ENCODE assay signal across 11 mouse cellular contexts in the genomic region with DNA sequence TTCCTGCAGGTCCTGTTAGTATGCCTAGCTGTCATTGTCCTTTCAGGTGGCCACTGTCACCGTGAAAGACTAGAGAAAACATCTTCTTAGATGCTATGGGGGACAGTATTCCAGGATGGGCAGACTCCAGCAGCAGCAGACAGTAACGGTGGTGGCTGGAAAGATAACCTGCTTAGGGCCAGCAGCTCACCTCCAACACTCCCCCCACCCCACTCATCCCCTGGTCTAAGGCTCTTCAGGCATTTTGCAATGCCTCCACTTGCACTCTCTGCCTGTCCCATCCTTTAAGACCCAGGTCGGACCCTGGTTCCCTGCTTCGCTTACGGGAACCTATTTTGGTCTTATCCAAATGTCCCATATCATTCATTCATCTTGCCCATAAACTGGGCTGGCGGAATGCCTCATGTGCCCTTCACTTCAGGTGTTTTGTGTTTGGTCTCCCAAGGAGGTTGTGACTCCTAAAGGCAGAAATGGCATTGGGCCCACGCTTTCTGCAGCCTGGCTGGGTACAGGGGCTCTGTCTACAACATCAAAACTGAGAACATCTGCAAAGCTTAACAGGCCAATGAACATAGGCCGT. TPM values are rescaled to one million over a fixed set of nuclear protein-coding genes. Genes with fewer than 3 reads are reported as not detected.
DNase-seq lines count a peak whose midpoint lies in the region; ATAC-seq and TF ChIP-seq lines count a peak whose summit lies in the region.
"Had no signal": no experiment of that assay in that cellular context is flagged by ENCODE, and none has a peak within 500 bp of the region (broad histone marks: within the 10 kb centered on the region; RNA-seq: fewer than 3 reads in every experiment).

No protein-coding gene starts in this region.

- no peaks in the 10 kb centered on the region for H3K9me3 ChIP-seq in MEL (replicated peaks; ENCODE audit: insufficient read depth, low read length)
- no peaks in the 10 kb centered on the region for H3K9me3 ChIP-seq in forebrain, embryonic 16.5 days (ENCODE audit: control insufficient read depth, low read length)
- H3K9me3 ChIP-seq in liver, embryonic 12.5 days (replicated peaks) = no peaks in the 10 kb centered on the region

- H3K27ac ChIP-seq in gastrocnemius, adult 2 months = peak overlapping the region; percentile 100
- no peak overlapping the region for H3K27ac ChIP-seq in MEL (ENCODE audit: control insufficient read depth, low read depth, low read length)
- H3K27ac ChIP-seq in forebrain, embryonic 16.5 days (ENCODE audit: low read length) = peak overlapping the region; percentile 99
- H3K27ac ChIP-seq in liver, embryonic 12.5 days = no peak overlapping the region

- 59% methylated on average over 8 of the region's 8 CpGs for WGBS in forebrain, embryonic 16.5 days
- WGBS in liver, embryonic 12.5 days (ENCODE audit: insufficient replicate concordance) = 48% methylated on average over 8 of the region's 8 CpGs

- peaks cover 50 to 68% of the 10 kb centered on the region in 2 experiments for H3K27me3 ChIP-seq in MEL (ENCODE audit: control insufficient read depth in 1 of 2, insufficient read depth in 2 of 2, low read length in 2 of 2)
- H3K27me3 ChIP-seq in forebrain, embryonic 16.5 days (replicated peaks; ENCODE audit: control insufficient read depth, insufficient read depth, low read length) = no peaks in the 10 kb centered on the region
- peaks cover 100% of the 10 kb centered on the region for H3K27me3 ChIP-seq in liver, embryonic 12.5 days (replicated peaks)

- intact Hi-C loops in gastrocnemius, adult 2 months (cut with DNase I) = loop anchor here (2.0 kb wide), 1 partner anchor 47 kb away; no protein-coding TSS in a partner anchor

- H3K9ac ChIP-seq in MEL (ENCODE audit: control insufficient read depth, low read depth, low read length, poor library complexity, severe bottlenecking) = no peak overlapping the region
- peak overlapping the region; percentile 83 for H3K9ac ChIP-seq in forebrain, embryonic 16.5 days (replicated peaks; ENCODE audit: low read depth, low read length)
- no peak overlapping the region for H3K9ac ChIP-seq in liver, embryonic 12.5 days

- TF ChIP-seq CTCF in gastrocnemius, adult 2 months (IDR thresholded peaks at IDR 0.05) = no peak
- no peak for TF ChIP-seq CTCF in MEL (IDR thresholded peaks at IDR 0.05 in 2 of 3, conservative IDR thresholded peaks at IDR 0.05 in 1 of 3; ENCODE audit: control insufficient read depth in 1 of 3, insufficient read depth in 1 of 3, low read depth in 2 of 3, low read length in 3 of 3, poor library complexity in 1 of 3, severe bottlenecking in 1 of 3)

- no peak for TF ChIP-seq RAD21 in MEL (IDR thresholded peaks at IDR 0.05; ENCODE audit: low read depth, low read length)

- no peak for TF ChIP-seq EP300 in MEL (IDR thresholded peaks at IDR 0.05; ENCODE audit: low read depth in 1 of 2, low read length in 2 of 2)

- peak overlapping the region; percentile 77 for H3K4me3 ChIP-seq in gastrocnemius, adult 2 months
- no peak overlapping the region for H3K4me3 ChIP-seq in MEL (ENCODE audit: control insufficient read depth in 1 of 2, insufficient read depth in 1 of 2, low read depth in 2 of 2, low read length in 2 of 2)
- H3K4me3 ChIP-seq in forebrain, embryonic 16.5 days (replicated peaks; ENCODE audit: low read length) = peak overlapping the region; percentile 66
- H3K4me3 ChIP-seq in liver, embryonic 12.5 days = no peak overlapping the region

- H3K4me1 ChIP-seq in MEL (ENCODE audit: control insufficient read depth in 1 of 2, insufficient read depth in 2 of 2, low read length in 2 of 2) = peaks cover 0 to 2% of the 10 kb centered on the region in 2 experiments; a peak in 1 of 4 replicates
- H3K4me1 ChIP-seq in forebrain, embryonic 16.5 days (replicated peaks; ENCODE audit: control insufficient read depth, insufficient read depth, low read length) = peaks cover 72% of the 10 kb centered on the region
- peaks cover 28% of the 10 kb centered on the region for H3K4me1 ChIP-seq in liver, embryonic 12.5 days

- peak overlapping the region; percentile 93 for H3K4me2 ChIP-seq in forebrain, embryonic 16.5 days (ENCODE audit: low read length)
- 0 out of 2 replicates have a peak overlapping the region, but pooled peaks have one; percentile 59 for H3K4me2 ChIP-seq in liver, embryonic 12.5 days

- no peaks in the 10 kb centered on the region for H3K36me3 ChIP-seq in MEL (ENCODE audit: control insufficient read depth in 1 of 2, insufficient read depth in 2 of 2, low read length in 2 of 2)
- H3K36me3 ChIP-seq in forebrain, embryonic 16.5 days (ENCODE audit: control insufficient read depth, insufficient read depth) = no peaks in the 10 kb centered on the region
- H3K36me3 ChIP-seq in liver, embryonic 12.5 days = no peaks in the 10 kb centered on the region

- no peaks in the 10 kb centered on the region; the same call in 1 of the 2 replicates for H3K79me2 ChIP-seq in MEL (ENCODE audit: control insufficient read depth, insufficient read depth, low read length, poor library complexity)

- no peak for ATAC-seq in forebrain, embryonic 16.5 days
- no peak for ATAC-seq in liver, embryonic 12.5 days
- no peak for ATAC-seq in megakaryocyte-erythroid progenitor cell, adult 5-6 weeks (replicated peaks; ENCODE audit: low FRiP score, low TSS enrichment, poor library complexity, severe bottlenecking)

- TF ChIP-seq POLR2A in MEL (IDR thresholded peaks at IDR 0.05; ENCODE audit: control insufficient read depth in 1 of 2, insufficient read depth in 1 of 2, low read depth in 1 of 2, low read length in 2 of 2, poor library complexity in 1 of 2) = no peak

- peak; percentile 52 for DNase-seq in gastrocnemius, adult 2 months
- no peak for DNase-seq in gastrocnemius, postnatal 10 days
- peak; percentile 11 for DNase-seq in MEL (ENCODE audit: low read depth, low spot score)
- no peak for DNase-seq in B cell, adult 2 months
- DNase-seq in thymus, postnatal 0 days (ENCODE audit: low spot score) = no peak

TF ChIP-seq in MEL, 35 proteins besides CTCF, POLR2A, EP300 and RAD21 (continues in another document):
- no peak for TF ChIP-seq BHLHE40 (IDR thresholded peaks at IDR 0.05; ENCODE audit: borderline replicate concordance, low read depth, low read length)
- no peak for TF ChIP-seq MEF2A (IDR thresholded peaks at IDR 0.05; ENCODE audit: extremely low read depth, insufficient replicate concordance, low read depth, low read length, poor library complexity, severe bottlenecking)
- no peak for TF ChIP-seq RCOR1 (IDR thresholded peaks at IDR 0.05; ENCODE audit: low read depth, low read length)
- no peak for TF ChIP-seq ZNF384 (IDR thresholded peaks at IDR 0.05; ENCODE audit: low read depth, low read length)
- no peak for TF ChIP-seq TBP (IDR thresholded peaks at IDR 0.05; ENCODE audit: low read depth, low read length)

RNA-seq across cellular contexts. Expression of gene Chpf2, which starts 17.0 kb away (rescaled TPM):
- 10 to 100 TPM in 1 of 2 experiments, 1 to 10 TPM in 1; 6.4 to 10.1 TPM for total RNA-seq in gastrocnemius, adult 2 months (2021)
- total RNA-seq in gastrocnemius, postnatal 10 days (2021) = 10 to 100 TPM; 19.6 to 29.4 TPM
- total RNA-seq in MEL (2012; rRNA removed) = 37.1 and 37.9 TPM in 2 replicates
- 10 to 100 TPM in 1 of 2 experiments, not detected in 1; 39.7 TPM for polyA plus RNA-seq in MEL (2012; ENCODE audit: insufficient read depth in 1 of 2, insufficient read length in 2 of 2, low read depth in 1 of 2, low replicate concordance in 2 of 2, missing spikeins in 1 of 2)
- 20.5 and 20.8 TPM in 2 replicates for polyA plus RNA-seq in forebrain, embryonic 16.5 days (2015; fragmentation: Nextera tagmentation; extraction: Ambion mirVana)
- 16.6 and 17.6 TPM in 2 replicates for polyA plus RNA-seq in liver, embryonic 12.5 days (2016; fragmentation: Nextera tagmentation; extraction: Ambion mirVana)
- polyA plus RNA-seq in thymus, postnatal 0 days (2015; fragmentation: Nextera tagmentation; extraction: Ambion mirVana) = 16.8 and 18.5 TPM in 2 replicates
- 12.0 and 14.7 TPM in 2 replicates for total RNA-seq in megakaryocyte-erythroid progenitor cell, adult 5-6 weeks (2014; fragmentation: Nextera tagmentation)
- total RNA-seq in megakaryocyte-erythroid progenitor cell, adult 5-6 weeks (2017) = 14.5 and 22.5 TPM in 2 replicates

RNA-seq across cellular contexts. Expression of gene Smarcd3, which starts 20.7 kb away (rescaled TPM):
- 100 to 1,000 TPM; 172 to 203 TPM for total RNA-seq in gastrocnemius, adult 2 months (2021)
- total RNA-seq in gastrocnemius, postnatal 10 days (2021) = 100 to 1,000 TPM; 122 to 132 TPM
- total RNA-seq in MEL (2012; rRNA removed) = 2.1 and 2.7 TPM in 2 replicates
- 10 to 100 TPM in 1 of 2 experiments, not detected in 1; 16.5 TPM for polyA plus RNA-seq in MEL (2012; ENCODE audit: insufficient read depth in 1 of 2, insufficient read length in 2 of 2, low read depth in 1 of 2, low replicate concordance in 2 of 2, missing spikeins in 1 of 2)
- polyA plus RNA-seq in forebrain, embryonic 16.5 days (2015; fragmentation: Nextera tagmentation; extraction: Ambion mirVana) = 156 and 181 TPM in 2 replicates
- 5.8 and 8.3 TPM in 2 replicates for polyA plus RNA-seq in liver, embryonic 12.5 days (2016; fragmentation: Nextera tagmentation; extraction: Ambion mirVana)
- 2.0 and 2.5 TPM in 2 replicates for polyA plus RNA-seq in thymus, postnatal 0 days (2015; fragmentation: Nextera tagmentation; extraction: Ambion mirVana)
- total RNA-seq in megakaryocyte-erythroid progenitor cell, adult 5-6 weeks (2014; fragmentation: Nextera tagmentation) = not detected in 2 replicates
- not detected in 2 replicates for total RNA-seq in megakaryocyte-erythroid progenitor cell, adult 5-6 weeks (2017)

RNA-seq across cellular contexts. Expression of gene Abcf2, which starts 26.3 kb away (rescaled TPM):
- 100 to 1,000 TPM; 105 to 117 TPM for total RNA-seq in gastrocnemius, adult 2 months (2021)
- 10 to 100 TPM; 66.4 to 74.0 TPM for total RNA-seq in gastrocnemius, postnatal 10 days (2021)
- total RNA-seq in MEL (2012; rRNA removed) = 228 and 257 TPM in 2 replicates
- 100 to 1,000 TPM in 1 of 2 experiments, not detected in 1; 244 TPM for polyA plus RNA-seq in MEL (2012; ENCODE audit: insufficient read depth in 1 of 2, insufficient read length in 2 of 2, low read depth in 1 of 2, low replicate concordance in 2 of 2, missing spikeins in 1 of 2)
- polyA plus RNA-seq in forebrain, embryonic 16.5 days (2015; fragmentation: Nextera tagmentation; extraction: Ambion mirVana) = 107 and 109 TPM in 2 replicates
- 93.7 and 95.9 TPM in 2 replicates for polyA plus RNA-seq in liver, embryonic 12.5 days (2016; fragmentation: Nextera tagmentation; extraction: Ambion mirVana)
- polyA plus RNA-seq in thymus, postnatal 0 days (2015; fragmentation: Nextera tagmentation; extraction: Ambion mirVana) = 119 and 121 TPM in 2 replicates
- 70.2 and 80.7 TPM in 2 replicates for total RNA-seq in megakaryocyte-erythroid progenitor cell, adult 5-6 weeks (2014; fragmentation: Nextera tagmentation)
- 122 and 164 TPM in 2 replicates for total RNA-seq in megakaryocyte-erythroid progenitor cell, adult 5-6 weeks (2017)

RNA-seq across cellular contexts. Expression of gene 4931409K22Rik, which starts 46.9 kb away (rescaled TPM):
- total RNA-seq in gastrocnemius, adult 2 months (2021) = not detected
- total RNA-seq in gastrocnemius, postnatal 10 days (2021) = not detected
- not detected in 2 replicates for total RNA-seq in MEL (2012; rRNA removed)
- polyA plus RNA-seq in MEL (2012; ENCODE audit: insufficient read depth in 1 of 2, insufficient read length in 2 of 2, low read depth in 1 of 2, low replicate concordance in 2 of 2, missing spikeins in 1 of 2) = not detected
- 0.26 and 0.35 TPM in 2 replicates for polyA plus RNA-seq in forebrain, embryonic 16.5 days (2015; fragmentation: Nextera tagmentation; extraction: Ambion mirVana)
- 0.05 TPM in 1 of 2 replicates, not detected in the other for polyA plus RNA-seq in liver, embryonic 12.5 days (2016; fragmentation: Nextera tagmentation; extraction: Ambion mirVana)
- polyA plus RNA-seq in thymus, postnatal 0 days (2015; fragmentation: Nextera tagmentation; extraction: Ambion mirVana) = not detected in 2 replicates
- total RNA-seq in megakaryocyte-erythroid progenitor cell, adult 5-6 weeks (2014; fragmentation: Nextera tagmentation) = not detected in 2 replicates
- not detected in 2 replicates for total RNA-seq in megakaryocyte-erythroid progenitor cell, adult 5-6 weeks (2017)
- total RNA-seq: CH12.LX; layer of hippocampus, postnatal 10 days had no signal
- polyA plus RNA-seq: spleen, adult 2 months had no signal

Comparison
In these comparisons a context has a peak if more than half of its experiments do, and no peak if none do; other contexts are left out.
1. DNase-seq: peak in gastrocnemius, adult 2 months (single experiment) and MEL (single experiment); none in gastrocnemius, postnatal 10 days (single experiment), B cell, adult 2 months (0 of 2) and thymus, postnatal 0 days (single experiment).
2. H3K27ac ChIP-seq: peak in gastrocnemius, adult 2 months (single experiment) and forebrain, embryonic 16.5 days (single experiment); none in MEL (single experiment) and liver, embryonic 12.5 days (single experiment).
3. H3K4me3 ChIP-seq: peak in gastrocnemius, adult 2 months (single experiment) and forebrain, embryonic 16.5 days (single experiment); none in MEL (0 of 2) and liver, embryonic 12.5 days (single experiment).
4. RNA of gene Smarcd3, which starts 20.7 kb away (total RNA-seq): 172 to 203 TPM in gastrocnemius, adult 2 months and 122 to 132 TPM in gastrocnemius, postnatal 10 days; 2.1 to 2.7 TPM in MEL and not detected in megakaryocyte-erythroid progenitor cell, adult 5-6 weeks; every median in the first group is over 10 times any median in the second.